Mouse (Mus musculus) embryo, embryonic 9.5 days (tissue): ENCODE results near the gene Dusp11.
"Not testable (repeated sequence)": the region's sequence is repeated elsewhere in the genome, so short reads cannot be mapped to it uniquely, and the experiment has no call there.

Source experiments
- DNase-seq: peaks from one replicate; pipeline ENCODE4 v3.0.0-alpha.2; 2017; ENCODE audit errors: extremely low spot score

The Dusp11 gene

GRCm38 (mm10) chr6:85961101-85962091, at the start of gene Dusp11:
TSS of gene Dusp11 (minus strand) at chr6:85961667.
- DNase-seq, result peak; percentile 91

- peak; percentile 49 for DNase-seq
Measured at GRCm38 (mm10) chr6:86009980-86010379, 48.5 kb upstream of the Dusp11 start.

GRCm38 (mm10) chr6:86004271-86005148, 43.0 kb upstream of the Dusp11 start:
- DNase-seq, result peak; percentile 84

DNA sequence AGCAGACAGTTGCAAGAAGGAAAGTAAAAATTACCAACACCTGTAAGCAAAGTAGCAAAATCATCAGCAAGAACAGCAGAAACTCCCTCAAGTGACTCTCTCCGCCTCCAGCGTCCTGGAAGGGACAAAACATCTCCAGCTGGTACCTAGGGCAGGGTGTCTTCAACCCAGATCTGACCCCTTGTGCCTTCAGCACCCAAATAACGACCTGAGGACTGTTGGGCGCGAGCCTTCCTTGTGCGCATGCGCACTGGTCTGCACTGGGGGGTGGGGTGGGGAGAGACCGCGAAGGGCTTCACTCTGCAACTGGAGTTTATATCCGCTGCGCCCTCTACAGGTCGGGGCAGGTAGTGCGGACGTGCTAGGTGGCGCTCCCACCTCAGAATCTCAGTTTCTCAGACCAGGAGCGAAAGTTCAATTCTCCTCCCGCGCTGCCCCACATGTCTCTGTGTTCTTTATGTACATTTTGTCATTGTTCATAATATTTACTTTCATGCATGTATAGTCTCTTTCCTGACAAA, 42.0 kb upstream of the Dusp11 start:
- no peak for DNase-seq

DNA sequence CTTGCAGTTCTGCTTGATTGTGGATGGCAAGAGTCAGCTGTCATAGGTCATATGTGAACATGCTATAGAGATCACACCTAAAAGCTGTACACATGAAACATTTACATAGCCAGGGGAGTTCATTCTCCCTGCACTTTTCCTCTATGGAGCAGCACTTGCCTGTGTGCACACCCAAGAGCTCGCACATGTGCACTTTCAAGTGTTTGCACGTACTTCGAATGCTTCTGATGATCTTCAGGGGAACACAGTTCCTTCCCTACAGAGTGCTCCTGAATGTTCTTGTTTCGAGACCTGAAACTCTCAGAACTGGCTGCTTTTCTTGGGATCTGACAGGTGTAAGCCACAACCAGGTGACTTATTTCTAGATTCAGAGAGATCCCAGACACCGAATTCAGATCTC, 29.3 kb upstream of the Dusp11 start:
- DNase-seq, result not testable (repeated sequence)

- DNase-seq, result not testable (repeated sequence)
Measured at GRCm38 (mm10) chr6:85989570-85989969, 28.1 kb upstream of the Dusp11 start.

DNA sequence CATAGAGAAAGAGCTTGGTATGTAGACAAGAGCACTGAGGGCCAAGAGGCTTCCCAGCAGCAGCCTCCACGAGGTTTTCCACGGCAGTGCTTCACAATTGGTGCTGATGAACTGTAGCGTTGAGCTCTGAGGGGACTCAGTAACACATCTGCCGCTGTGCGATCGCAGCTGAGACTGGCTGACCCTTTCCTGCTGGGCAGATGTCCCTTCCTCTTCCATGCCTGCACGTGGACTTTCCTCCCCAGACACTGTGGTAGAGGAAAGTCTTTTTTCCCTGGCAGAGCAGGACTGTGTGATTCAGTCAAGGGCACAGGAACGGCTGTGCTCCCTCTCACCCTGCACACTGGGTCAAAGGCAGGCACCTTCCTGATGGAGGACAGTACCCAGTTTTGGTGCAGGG, 22.9 kb upstream of the Dusp11 start:
- DNase-seq, result no peak

- DNase-seq, result not testable (repeated sequence)
Measured at GRCm38 (mm10) chr6:85978736-85979135, 17.3 kb upstream of the Dusp11 start.

DNA sequence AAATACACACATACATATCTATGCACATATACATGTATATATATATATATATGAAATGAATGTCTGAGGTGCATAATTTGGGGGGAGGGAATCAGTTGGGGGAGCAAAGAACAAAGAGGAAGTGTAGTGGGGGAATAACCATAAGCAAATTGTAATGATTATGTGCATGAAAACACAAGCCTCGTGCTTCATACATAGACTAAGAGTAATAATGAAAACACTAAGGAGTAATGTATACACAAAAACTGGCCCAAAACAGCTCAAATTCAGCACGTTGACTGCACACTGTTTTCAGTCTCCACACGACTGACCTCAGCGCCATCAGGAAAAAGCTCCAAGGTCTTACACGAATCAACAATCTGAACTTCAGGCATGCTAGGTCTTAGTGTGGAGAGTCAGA, 14.8 kb upstream of the Dusp11 start:
- DNase-seq, result no peak

DNA sequence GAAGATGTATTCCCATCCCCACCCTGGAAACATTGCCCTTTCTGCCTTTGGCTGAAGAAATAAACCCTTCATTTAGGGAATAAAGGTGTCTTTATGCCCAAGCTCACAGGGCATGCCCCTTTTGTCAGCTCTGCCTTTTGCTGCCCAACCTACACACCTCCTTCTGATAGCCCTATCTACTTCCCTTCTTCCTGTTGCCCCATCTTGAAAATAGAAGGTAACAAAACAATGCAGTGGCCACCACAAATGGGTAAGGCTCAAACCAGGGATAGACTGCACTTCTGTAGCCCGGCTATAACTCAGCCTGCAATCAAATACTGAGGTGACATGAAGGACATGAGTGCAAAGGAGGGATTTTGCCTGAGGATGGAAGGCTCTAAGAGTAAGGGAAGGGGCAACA, 14.3 kb upstream of the Dusp11 start:
- DNase-seq, result no peak

- no peak for DNase-seq
Measured at GRCm38 (mm10) chr6:85974941-85975617, 13.6 kb upstream of the Dusp11 start.

DNA sequence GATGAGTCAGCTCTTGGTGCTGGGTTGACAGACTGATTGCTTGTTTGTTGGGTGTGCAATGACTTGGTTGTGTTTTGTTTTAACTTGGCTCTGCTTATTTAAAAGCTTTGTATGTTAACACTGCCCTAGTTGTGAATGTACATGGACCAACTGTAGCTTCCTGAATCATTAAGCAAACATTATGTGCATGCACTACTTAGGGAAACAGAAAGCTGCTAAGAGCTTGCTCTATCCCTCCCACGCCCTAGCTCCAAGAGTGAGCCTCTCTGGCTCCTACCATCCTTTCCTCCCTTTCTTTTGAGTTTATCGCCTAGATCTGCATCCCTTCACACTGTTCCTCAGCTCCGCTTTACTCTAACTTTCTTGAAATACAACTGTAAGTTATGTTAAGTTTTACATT, 11.9 kb upstream of the Dusp11 start:
- no peak for DNase-seq

DNA sequence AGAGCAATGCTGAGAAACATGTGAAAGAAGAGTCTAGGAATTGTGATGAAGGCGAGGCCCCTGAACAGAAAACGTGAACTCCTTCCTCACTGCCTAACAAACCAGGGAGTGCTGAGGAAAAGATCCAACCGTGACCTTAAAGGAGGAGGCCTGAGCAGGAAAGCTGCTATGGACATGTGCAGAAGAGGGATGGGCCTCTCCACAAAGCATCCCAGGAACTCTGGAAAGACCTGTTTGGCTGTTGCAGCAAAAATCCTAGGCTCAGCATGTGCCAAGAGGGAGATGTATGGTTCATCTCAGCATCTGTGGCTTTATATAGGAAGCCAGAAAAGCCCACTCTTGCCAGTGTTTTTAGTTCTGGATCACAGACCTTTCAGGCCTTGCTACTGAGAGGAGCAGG, 11.2 kb upstream of the Dusp11 start:
- no peak for DNase-seq

GRCm38 (mm10) chr6:85969889-85970288, 8.4 kb upstream of the Dusp11 start:
- no peak for DNase-seq

DNA sequence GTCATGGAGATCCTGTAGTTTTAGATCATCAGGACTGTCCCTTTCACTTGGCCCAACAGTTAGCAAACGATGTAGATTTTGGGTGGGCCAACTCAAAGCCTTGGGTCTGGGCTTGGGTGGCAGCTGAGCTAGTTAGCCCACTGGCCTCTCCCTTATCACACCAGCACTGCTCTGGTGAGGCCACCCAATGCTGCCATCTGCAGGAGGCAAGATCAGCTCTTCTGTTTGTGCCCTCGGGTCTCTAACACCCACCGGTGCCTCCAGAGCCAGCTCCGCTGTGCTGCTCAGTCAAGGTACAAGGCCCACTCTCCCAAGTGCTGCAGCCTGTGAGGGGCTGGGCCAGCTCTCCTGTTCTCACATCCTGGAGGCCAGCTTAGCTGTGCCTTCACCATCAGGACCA, 5.2 kb upstream of the Dusp11 start:
- DNase-seq, result no peak

DNA sequence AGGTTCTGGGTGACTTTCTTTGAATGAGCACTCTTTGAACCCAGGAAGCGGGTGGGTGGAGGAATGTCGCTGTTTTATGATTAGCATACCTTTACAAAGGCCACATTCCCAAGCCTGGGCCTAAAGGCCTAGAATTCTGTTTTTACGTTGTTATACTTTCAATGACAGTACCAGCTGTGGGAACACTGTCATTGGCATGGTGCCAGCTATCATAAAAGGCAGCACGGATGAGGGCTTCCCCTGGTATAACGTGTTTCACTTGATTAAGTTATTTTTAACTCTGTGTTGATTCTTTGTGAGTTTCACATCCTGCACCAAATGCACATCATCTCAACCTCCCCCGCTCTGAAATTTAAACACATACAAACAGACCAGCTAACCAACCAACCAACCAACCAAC, 4.6 kb upstream of the Dusp11 start:
- DNase-seq, result not testable (repeated sequence)

GRCm38 (mm10) chr6:85957581-85957980, 3.9 kb downstream of the Dusp11 start:
- DNase-seq, result no peak

GRCm38 (mm10) chr6:85948549-85948948, 12.9 kb downstream of the Dusp11 start:
- no peak for DNase-seq

DNA sequence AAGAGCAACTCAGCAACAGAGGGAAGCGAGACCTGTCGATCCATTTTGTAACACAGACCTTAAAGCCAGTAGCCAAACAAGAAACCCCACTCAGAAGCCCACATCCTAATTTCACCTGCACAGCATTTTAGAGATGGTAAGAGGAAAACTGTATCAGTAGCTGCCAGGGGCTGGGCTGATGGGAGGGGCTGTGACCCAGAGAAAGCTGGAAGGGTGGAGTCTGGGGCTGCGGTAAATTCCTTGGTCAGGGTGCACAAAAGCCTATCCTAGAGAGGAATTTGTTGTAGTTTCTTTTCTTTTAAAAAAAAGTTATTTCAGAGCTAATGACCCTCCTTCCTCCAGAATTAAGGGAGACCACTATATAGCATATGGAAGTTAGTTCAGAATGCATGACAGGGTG, 19.0 kb downstream of the Dusp11 start:
- DNase-seq, result no peak

DNA sequence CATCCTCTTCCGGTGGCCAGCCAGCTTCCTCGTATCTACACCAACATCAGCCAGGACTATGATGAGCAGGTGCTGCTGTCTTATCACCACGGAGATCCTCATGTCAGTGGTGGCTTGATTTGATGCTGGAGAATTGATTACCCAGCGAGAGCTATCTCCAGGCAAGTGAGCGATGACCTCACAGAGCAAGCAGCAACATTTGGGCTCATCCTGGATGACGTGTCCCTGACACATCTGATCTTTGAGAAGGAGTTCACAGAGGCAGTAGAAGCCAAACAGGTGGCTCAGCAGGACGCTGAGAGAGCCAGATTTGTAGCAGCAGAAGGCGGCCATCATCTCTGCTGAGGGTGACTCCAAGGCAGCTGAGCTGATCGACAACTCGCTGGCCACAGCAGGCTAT, 22.8 kb downstream of the Dusp11 start:
- no peak for DNase-seq
